Mouse (Mus musculus) kidney, postnatal 10 days (tissue): ENCODE data around the gene D6Wsu163e.

Source experiments
- DNase-seq: peaks from one replicate; pipeline ENCODE4 v3.0.0; 2021; ENCODE audit warnings: mixed read lengths

D6Wsu163e gene

DNA sequence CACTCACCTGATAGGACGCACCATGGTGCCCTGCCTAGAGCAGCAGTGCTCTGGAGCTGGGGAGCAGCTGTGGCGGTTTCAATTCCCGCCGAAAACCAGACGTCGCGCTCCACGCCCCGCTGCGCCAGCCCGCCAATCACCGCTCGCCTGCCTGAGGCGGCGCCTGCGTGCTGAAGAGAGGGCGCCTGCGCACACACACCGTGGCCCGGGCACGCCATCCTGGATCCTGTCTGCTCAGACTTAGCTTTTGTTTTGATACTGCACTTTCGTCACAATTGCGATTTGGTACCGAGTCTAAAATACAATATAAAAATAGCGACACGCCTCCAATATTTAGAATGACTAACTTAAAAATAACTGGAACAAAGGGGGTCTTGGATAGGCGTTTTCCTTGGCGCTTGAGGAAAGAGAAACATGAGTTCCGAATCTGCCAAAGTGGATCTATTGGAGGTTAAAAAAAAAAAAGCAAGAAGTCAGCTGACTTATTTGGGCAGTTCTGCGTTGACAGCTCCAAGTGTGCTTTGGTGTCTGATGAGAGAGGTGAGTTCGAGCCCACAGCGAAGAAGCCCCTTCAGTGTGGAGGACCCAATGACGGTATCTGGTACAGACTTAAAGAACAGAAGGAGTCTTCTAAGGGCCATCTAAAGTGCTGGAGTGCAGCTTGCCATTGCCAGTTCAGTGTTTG is at the start of gene D6Wsu163e, which contains the start of gene Rad51ap1:
Gene D6Wsu163e, plus strand, starts transcription at position 476 of the 685 bp plus-strand sequence.
Gene Rad51ap1, minus strand, starts transcription at position 101 of the 685 bp plus-strand sequence.
- DNase-seq: peak; percentile 97

DNA sequence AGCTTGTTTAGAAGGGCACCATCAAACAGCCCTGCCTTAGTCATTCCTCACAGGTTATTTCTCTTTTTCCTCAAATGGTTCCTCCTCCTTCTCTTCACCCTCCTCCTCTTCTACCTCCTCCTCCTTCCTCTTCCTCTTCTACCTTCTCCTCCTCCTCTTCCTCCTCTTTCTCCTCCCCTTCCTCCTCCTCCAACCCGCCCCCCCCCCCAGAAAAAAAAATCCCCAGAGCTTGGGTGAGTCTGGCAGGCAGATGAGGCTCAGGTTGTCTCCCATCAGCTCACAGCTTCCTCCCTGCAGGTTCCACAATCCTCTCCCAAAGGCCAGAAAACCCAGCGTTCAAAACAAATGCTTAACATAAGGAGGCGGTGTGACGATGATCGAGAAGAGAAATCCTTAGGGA is 32.4 kb upstream of the D6Wsu163e start:
- no peak for DNase-seq

DNA sequence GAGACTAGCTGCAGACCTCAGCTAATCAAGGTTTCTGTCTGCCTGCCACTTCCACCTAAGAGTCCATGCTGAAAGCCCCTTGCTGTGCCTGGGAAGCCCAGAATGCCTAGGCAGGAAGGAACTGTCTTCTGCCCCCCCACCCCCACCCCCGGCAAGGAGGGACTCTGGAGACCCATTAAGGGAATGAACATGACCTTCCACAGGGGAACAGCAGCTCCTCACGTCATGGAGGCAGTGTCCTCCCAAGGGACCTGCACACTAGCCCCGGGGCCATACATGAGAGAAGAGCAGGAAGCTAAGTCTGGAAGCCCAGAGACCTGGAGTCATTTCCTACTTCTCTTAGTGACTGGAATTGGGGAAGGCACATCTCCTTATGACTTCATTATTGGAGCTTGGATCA is 31.9 kb upstream of the D6Wsu163e start:
- no peak for DNase-seq

DNA sequence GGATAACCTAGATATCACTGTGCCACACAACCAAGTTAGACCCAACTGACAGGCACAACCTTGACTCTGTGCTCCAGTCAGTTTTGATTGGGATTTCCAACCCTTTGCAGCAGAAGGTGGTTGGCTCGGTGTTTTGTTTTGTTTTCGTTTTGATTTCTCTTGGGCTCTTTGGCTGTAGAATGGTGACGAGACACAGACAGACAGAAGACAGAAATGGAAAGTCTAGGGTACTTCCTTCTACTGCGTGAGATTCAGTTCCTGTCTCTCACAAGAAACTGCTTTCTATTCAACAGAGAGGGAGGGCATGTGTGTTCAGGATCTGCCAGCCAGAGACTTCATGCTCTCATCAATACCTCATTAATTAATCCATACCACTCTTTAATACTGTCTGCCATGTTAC is 29.0 kb upstream of the D6Wsu163e start:
- no peak for DNase-seq

DNA sequence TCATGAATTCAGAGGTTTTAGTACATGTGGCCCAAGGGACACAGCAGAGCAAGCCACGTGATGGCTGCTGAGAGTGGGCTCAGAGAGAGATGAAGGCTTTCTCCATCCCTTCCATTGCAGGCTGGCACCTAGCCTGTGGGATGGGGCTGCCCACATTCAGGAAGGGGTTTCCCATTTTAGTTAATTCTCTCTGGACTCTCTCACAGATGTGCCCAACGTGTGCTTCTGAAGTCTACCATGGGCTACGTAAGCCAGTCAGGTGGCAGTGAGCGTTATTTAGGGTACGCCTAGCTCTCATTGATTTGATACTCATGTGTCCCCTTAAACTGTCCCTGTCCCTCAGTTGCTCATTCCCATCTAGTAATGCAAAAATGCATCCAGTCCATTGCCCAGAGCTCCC is 24.8 kb upstream of the D6Wsu163e start:
- DNase-seq: no peak

DNA sequence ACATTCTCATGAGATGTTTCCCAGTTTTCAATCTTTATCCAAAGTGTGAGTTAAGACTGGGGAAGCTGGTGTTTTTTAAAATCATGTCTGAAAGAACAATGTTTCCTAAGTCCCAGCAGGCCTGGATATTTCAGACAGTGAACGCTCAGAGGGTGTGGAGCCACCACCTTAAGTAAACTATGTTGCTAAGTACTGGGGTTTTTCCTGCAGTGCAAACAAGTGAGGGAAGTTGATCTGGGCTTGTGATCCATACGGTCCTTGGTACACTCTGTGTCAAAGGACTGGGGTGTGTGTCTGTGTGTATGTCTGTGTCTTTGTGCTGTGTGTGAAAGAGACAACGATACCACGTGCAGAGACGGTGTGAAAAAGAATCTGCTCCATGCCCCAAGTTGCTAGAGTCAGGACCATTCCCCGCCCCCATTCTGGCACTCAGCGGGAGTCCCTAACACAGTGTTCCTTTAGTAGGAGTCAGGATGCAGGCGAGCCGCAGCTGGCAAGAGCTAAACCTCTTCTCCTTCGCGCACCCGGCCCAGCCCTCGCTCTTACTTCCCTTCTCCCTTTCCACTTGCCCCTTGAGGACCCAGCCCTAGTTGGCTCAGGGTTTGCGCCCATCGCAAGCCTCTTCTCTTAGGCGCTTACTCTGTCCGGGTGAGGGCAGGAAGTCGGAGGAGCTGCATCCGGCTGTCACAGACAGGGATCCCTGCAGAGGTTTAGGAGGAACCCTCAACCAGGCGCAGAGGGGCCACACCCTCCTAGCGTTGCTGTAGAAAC is 18.5 kb upstream of the D6Wsu163e start, which contains the start of gene Dyrk4:
Gene Dyrk4, minus strand, starts transcription at position 729 of the 771 bp plus-strand sequence.
- peak; percentile 50 for DNase-seq

DNA sequence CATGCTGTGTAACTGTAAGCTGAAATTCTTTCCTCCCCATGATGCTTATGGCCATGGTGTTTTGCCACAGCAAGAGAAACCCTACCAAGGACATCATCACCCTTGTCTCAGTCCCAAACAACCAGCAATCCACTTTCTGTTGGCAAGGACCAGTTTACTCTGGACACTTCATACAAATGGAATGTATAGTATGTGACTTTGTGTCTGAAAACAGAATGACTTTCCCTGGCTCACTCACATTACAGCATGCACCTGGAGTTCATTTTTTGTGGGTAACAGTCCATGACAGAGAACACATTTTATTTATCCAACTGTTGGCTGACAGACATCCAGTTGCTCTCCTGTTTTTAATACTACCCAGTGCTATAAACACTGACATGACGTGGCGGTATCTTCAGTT is 6.9 kb upstream of the D6Wsu163e start:
- no peak for DNase-seq

DNA sequence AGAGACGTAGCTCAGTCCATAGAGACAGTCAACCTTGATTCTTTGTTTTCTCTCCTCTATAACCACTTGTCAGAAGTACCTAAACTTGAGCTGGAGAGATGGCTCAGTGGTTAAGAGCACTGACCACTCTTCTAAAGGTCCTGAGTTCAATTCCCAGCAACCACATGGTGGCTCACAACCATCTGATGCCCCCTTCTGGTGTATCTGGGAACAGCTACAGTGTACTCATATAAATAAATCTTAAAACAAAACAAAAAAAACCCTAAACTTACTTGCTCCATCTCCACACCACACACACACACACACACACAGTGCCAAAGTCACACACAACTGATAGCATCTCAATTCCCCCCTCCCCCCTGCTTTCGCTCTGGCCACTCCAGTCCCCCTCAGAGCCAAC is 1.7 kb upstream of the D6Wsu163e start:
- DNase-seq: no peak

DNA sequence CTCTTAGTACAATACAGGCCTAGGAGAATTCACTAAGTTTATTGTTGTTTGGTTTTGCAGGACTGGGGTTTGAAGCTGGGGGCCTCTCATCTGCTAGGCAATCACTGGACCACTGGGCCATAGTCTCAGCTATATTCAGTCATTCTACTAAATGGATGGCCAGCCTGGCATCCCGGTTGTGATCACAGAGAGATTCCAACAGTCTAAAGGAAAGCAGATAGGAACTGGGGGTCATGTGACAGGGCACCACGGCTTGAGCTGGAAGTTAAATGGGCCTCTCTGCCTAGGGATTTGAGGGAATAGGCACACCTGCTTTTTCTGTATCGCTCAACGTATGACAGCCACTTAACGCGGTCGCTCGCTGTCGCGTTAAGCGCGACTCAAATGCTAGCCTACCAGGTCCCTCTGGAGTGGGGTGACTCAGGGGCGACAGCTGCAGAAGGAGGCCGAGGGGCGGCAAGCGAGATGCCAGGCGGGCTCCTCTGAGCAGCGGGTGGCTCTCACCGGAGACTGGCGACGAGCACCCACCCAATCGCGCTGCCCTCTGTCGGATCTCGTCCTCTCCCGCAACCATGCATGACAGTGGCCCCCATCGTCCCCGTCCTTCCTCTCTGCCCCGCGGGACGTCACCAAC is 792 bp upstream of the D6Wsu163e start:
- no peak for DNase-seq

DNA sequence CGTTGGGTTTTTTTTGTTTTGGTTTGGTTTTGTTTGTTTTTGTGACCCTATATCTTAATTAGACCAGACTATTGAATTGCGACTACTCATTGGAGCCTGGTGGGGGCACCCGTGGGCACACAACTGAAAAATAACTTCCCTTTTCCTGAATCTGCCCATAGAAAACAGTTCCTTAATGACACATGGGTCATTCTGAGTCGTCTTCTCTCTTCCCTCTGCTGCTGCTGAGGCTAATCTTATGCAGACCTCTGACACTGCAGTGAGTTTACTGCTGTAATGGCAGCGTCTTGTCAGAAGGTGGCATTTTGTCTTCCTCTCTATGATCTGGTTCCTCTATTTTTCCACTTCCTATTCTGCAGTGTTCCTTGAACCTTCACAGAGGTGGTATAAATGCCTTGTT is 689 bp downstream of the D6Wsu163e start:
- no peak for DNase-seq

DNA sequence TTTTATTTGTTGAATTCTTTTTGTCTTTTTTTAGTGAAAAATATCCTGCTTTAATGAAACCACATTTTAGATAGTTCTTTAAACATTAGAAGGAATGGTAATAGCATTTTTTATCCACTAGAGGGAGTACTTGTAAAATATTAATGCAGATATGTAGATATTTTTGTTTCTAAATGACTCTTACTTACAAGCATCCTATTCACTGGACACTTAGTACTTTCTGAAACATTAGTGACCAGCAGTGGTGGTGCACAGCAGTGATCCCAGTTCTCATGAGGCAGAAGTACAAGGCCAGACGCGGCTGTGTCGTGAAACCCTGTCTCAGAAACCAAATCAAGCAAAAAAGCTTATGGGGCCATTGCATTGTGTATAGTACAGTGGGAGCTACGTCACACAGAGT is 8.6 kb downstream of the D6Wsu163e start:
- no peak for DNase-seq

DNA sequence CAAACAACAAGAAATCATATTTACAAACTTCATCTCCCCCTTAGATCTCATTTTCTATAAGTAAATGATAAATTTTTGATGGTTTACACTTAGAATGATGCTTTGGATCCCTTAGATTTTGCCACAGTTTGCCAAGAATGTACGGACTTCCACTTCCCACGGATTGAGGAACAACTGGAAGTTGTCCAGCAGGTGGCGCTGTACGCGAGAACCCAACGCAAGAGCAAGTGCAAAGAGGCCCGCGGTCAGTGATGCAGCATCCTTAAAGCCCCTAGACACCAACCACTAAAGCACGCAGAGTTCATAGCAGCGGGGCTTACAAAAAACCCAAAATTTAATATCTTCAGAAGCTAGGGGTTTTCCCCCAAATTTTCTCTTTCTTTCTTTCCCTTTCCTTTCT is 16.0 kb downstream of the D6Wsu163e start:
- peak; percentile 91 for DNase-seq

DNA sequence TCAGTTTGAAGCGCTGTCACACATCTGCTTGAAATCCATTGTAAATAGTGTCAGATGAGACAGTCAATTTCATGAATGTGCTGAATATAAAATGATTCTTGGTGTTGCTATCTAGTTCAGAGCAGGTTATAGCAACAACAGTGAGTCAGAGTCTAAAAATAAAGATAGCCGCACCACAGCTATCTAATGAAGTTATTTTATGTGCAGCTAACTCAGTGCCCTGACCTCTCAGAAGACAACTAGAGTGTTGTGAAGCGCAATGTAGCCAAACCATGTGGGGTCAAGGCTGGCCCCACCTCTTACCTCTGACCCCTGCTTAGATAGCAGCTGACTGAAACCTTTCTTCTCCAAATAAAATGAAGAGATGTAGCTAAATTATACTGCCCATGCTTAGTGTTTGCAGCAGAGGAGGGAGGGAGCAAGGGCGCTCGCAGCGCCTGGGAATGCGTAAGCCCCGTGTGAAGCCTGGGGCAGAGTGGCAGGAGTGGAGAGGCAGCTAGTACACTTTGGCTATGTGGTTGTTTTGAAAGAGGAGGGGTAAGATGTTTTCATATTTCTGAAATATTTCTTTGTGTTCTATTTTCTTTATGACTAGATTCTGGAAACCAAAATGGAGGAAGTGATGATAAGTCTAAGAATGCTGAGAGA is 21.7 kb downstream of the D6Wsu163e start:
- DNase-seq: no peak

DNA sequence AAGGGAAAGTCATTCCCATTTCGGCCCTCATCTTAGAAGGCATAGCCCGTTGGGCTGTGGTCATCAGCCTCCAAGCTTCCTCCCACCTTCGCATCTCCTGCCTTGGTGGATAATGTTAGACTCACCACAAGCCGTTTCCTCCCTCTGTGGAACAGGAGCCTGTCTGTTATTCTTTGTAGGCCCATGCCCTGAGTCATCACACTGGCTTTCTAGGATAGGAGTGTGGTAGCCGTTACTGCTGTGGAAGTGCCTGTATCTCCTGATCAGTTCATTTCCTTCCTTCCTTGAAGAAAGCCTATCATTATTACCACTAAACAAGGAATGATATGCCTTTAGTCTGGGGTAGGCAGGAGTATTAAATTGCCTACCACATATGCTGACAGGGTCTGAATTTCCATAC is 22.9 kb downstream of the D6Wsu163e start:
- no peak for DNase-seq

DNA sequence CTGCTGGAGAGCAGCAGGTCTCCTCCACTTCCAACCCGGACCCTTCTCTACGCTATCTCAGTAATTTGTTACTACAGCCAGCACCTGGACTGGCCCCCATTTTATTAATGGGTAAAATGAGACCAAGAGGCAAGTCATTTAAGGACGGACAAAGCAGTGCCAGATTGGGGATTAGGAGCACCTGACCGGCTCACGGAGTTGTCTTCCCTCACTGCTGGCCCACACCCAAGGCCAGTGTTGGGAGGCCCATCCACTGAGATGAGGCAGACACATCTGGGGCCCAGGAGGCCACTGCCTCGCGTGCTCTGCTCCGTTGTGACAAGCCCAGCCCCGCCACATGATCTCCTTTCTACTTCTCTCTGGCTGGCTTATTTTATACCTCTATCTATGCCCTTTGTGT is 23.7 kb downstream of the D6Wsu163e start:
- no peak for DNase-seq

DNA sequence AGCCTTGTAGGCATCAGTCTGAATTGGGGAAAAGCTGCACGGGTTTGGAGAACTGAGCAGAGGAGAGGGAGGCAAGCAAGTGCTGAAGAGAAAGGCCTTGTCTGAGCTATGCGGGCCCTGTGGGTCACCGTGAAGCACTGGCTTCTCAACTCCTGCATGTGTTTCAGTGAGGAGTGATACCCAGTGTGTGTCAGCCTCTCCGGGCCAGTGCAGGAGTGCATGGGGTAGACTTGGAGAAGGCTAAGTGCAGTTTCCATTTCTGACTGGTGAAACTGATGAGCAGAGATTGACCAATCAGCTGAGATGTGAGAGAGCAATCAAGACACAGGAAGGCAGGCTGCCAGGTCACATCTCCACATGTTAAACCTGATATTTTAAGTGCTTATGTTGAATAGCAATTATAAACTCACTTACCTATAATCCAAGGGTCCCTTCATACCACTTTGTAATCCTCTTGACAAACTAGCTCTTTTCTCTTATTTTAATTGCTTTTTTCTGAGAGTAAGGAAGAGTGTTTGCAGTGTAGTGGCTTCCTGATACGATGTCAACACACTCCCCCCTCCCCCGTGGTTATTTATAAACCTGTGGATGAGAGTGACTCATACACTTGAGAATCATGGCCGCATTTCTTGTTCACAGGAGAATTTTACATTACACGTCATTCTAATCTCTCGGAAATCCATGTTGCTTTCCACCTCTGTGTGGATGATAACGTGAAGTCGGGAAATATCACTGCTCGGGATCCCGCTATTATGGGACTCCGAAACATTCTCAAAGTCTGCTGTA is 26.7 kb downstream of the D6Wsu163e start:
- no peak for DNase-seq

DNA sequence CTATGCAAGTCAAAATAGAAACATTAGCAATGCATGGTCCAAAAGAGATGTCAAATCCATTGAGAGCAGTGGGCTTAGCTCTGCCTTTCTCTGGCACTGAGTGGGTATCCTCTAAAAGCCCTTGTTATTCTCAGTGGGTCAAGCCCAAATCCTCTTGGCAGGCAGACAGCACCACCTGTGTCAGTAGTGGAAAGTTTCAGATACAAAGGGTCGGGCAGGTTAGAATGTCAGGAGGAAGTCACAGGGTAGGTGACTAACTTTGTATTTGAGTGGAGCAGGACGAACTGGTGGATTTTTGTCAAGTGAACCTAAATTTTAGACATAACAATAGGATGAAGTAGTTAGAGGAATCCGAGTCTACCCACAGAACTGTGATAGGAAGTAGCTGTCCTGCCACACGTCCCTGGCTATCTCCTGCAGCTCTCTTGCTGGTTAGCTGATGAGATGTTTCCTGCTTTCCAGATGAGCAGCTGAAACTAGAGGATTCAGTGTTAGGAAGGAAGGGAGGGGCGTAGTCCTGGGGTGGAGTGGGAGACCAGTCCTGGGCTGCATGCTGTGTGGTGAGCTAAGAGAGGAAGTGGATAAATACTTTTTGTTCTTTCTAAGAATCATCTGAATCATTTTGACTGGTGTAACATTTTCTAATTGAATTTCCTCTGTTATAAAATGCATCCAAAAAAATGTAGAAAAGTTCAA is 41.9 kb downstream of the D6Wsu163e start:
- DNase-seq: peak; percentile 46

DNA sequence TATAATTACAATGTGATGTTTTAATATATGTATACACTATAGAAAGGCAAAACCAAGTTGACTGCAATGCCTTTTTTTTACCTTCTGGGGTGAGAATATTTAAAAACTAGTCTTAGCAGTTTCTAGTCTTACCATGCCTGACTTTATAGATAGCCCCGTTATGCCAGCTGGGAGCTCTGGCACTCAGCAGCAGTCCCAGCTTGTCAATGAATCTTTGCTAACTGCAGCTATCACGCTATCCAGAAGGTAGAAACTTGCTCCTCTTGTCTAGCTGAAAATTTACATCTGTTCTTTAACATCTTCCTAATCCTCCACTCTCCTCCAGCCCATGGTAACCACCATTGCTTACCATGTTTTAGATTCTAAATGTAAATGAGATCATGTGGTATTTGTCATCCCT is 53.9 kb downstream of the D6Wsu163e start:
- DNase-seq: no peak

DNA sequence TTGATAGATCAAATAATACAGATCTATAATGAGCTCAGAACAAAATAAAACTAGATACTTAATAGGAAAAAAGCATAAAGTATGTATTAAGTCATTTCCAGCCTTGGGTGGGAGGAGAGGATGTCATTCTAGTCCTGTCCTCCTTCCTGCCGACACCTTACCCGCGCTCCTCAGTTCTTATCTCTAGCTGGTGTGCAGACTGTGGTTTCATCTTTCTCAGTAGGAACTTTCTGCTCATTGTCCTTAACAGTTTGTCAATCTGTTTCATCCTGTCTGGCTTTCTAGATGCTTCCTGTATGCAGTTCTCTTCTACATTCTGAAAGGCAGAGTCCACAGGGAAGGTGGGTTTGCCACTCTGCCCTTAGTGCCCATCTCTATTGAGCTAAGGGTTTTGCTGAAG is 55.7 kb downstream of the D6Wsu163e start:
- no peak for DNase-seq

DNA sequence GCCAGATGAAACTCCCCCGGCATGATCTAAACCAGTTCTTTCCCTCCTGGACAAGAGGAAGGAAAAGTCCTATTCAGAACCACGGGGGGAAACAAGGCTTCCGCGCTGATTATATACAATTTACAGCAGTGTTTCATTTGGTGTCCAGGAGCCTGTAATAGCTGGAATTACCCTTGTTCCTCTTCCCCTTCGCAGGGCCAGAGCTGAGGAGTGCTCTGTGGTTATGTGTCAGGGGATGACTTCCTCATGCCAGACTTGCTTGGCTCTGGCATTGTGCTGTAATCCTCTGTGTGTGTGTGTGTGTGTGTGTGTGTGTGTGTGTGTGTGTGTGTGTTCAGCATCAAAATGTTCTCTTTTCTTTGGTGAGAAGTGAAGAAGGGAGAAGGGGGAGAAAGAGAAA is 56.6 kb downstream of the D6Wsu163e start:
- no peak for DNase-seq

DNA sequence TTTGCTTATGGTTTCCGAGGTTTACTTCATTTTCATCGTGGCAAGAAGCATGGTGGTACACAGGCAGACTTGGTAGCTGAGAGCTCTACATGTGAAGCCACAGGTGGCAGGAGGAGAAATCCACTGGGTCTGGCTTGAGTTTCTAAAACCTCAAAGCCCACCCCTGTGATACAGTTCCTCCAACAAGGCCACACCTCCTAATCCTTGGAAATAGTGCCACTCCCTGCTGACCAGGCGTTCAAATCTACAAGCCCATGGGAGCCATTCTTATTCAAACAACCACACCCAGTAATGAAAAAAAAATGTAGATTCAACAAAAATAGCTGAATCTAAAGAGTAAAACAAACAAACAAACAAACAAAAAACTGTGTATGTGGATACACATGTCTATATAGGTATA is 65.9 kb downstream of the D6Wsu163e start:
- DNase-seq: no peak

DNA sequence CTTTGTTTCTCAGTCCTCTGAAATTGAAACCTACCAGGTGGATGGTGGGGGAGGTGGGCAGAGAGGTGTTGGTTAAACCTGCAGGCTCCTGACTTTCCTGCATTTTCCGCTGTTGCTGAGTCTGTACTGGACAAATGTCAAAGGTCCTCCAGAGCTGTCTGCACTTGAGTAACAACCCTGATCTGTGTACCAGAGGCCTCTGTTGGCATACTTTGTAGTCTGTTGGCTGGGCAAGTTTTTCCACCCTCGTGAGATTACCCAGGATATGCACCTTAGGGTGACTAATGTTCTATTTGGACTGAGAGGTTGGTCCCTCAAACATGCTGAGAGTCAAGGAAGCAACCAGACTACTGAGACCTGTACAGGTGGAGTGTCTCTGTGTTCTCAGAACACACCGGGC is 66.8 kb downstream of the D6Wsu163e start:
- DNase-seq: no peak
